Mouse (Mus musculus): ENCODE results near the gene Rpl10a. TPM values are rescaled to one million over a fixed set of nuclear protein-coding genes. Genes with fewer than 3 reads are reported as not detected.
"Not testable (repeated sequence)": the region's sequence is repeated elsewhere in the genome, so short reads cannot be mapped to it uniquely, and the experiment has no call there.

Gene Rpl10a
- polyA plus RNA-seq, 1 experiment from 2014 or later = 287 TPM

- Histone ChIP-seq H3K4me2 (ENCODE audit: low read length) (peak overlapping the region; percentile 84), H3K4me1 (ENCODE audit: control insufficient read depth, insufficient read depth, low read depth, low read length) (peaks cover 15% of the 10 kb centered on the region), H3K27me3 (replicated peaks; ENCODE audit: control insufficient read depth, insufficient read depth, low read length) (no peaks in the 10 kb centered on the region), H3K9me3 (ENCODE audit: control insufficient read depth, low read length) (no peaks in the 10 kb centered on the region), H3K36me3 (ENCODE audit: control insufficient read depth, insufficient read depth, low read length) (peaks cover 11% of the 10 kb centered on the region), H3K27ac (ENCODE audit: low read depth, low read length) (peak overlapping the region; percentile 88), H3K9ac (ENCODE audit: low read depth, low read length) (peak overlapping the region; percentile 80), H3K4me3 (ENCODE audit: low read length) (peak overlapping the region; percentile 60)
- WGBS = 4% methylated on average over 10 of the region's 11 CpGs
- ATAC-seq = peak; percentile 1
These were observed 14.4 kb upstream of the Rpl10a start for GRCm38 (mm10) chr17:28313880-28314225.

GRCm38 (mm10) chr17:28315611-28316160 is 12.6 kb upstream of the Rpl10a start:
- 76% methylated on average over 20 of the region's 20 CpGs for WGBS
- Histone ChIP-seq H3K9ac (ENCODE audit: low read depth, low read length) (no peak overlapping the region; the same call in 1 of the 2 replicates), H3K4me2 (ENCODE audit: low read length) (peak overlapping the region; percentile 5), H3K4me3 (ENCODE audit: low read length) (no peak overlapping the region), H3K27ac (ENCODE audit: low read depth, low read length) (no peak overlapping the region), H3K4me1 (ENCODE audit: control insufficient read depth, insufficient read depth, low read depth, low read length) (peaks cover 15% of the 10 kb centered on the region), H3K27me3 (replicated peaks; ENCODE audit: control insufficient read depth, insufficient read depth, low read length) (no peaks in the 10 kb centered on the region), H3K9me3 (ENCODE audit: control insufficient read depth, low read length) (no peaks in the 10 kb centered on the region), H3K36me3 (ENCODE audit: control insufficient read depth, insufficient read depth, low read length) (peaks cover 11% of the 10 kb centered on the region)
- ATAC-seq = no peak

GRCm38 (mm10) chr17:28316476-28316875 is 11.8 kb upstream of the Rpl10a start:
- H3K27me3 ChIP-seq (replicated peaks; ENCODE audit: control insufficient read depth, insufficient read depth, low read length) = no peaks in the 10 kb centered on the region
- no peak overlapping the region for H3K4me3 ChIP-seq (ENCODE audit: low read length)
- peaks cover 11% of the 10 kb centered on the region for H3K36me3 ChIP-seq (ENCODE audit: control insufficient read depth, insufficient read depth, low read length)
- no peak overlapping the region for H3K4me2 ChIP-seq (ENCODE audit: low read length)
- H3K9me3 ChIP-seq (ENCODE audit: control insufficient read depth, low read length) = no peaks in the 10 kb centered on the region
- no peak overlapping the region for H3K27ac ChIP-seq (ENCODE audit: low read depth, low read length)
- H3K9ac ChIP-seq (ENCODE audit: low read depth, low read length) = no peak overlapping the region
- 94% methylated on average over 9 of the region's 9 CpGs for WGBS
- no peak for ATAC-seq
- peaks cover 15% of the 10 kb centered on the region for H3K4me1 ChIP-seq (ENCODE audit: control insufficient read depth, insufficient read depth, low read depth, low read length)

GRCm38 (mm10) chr17:28317091-28317490 is 11.2 kb upstream of the Rpl10a start:
- no peak for ATAC-seq
- Histone ChIP-seq H3K36me3 (ENCODE audit: control insufficient read depth, insufficient read depth, low read length) (peaks cover 11% of the 10 kb centered on the region), H3K4me1 (ENCODE audit: control insufficient read depth, insufficient read depth, low read depth, low read length) (peaks cover 15% of the 10 kb centered on the region), H3K27ac (ENCODE audit: low read depth, low read length) (no peak overlapping the region), H3K9me3 (ENCODE audit: control insufficient read depth, low read length) (no peaks in the 10 kb centered on the region), H3K4me2 (ENCODE audit: low read length) (no peak overlapping the region), H3K4me3 (ENCODE audit: low read length) (no peak overlapping the region), H3K9ac (ENCODE audit: low read depth, low read length) (no peak overlapping the region), H3K27me3 (replicated peaks; ENCODE audit: control insufficient read depth, insufficient read depth, low read length) (no peaks in the 10 kb centered on the region)
- 51% methylated on average over 8 of the region's 8 CpGs for WGBS

GRCm38 (mm10) chr17:28317725-28318124 is 10.5 kb upstream of the Rpl10a start:
- Histone ChIP-seq H3K27me3 (replicated peaks; ENCODE audit: control insufficient read depth, insufficient read depth, low read length) (no peaks in the 10 kb centered on the region), H3K9ac (ENCODE audit: low read depth, low read length) (no peak overlapping the region), H3K9me3 (ENCODE audit: control insufficient read depth, low read length) (no peaks in the 10 kb centered on the region), H3K36me3 (ENCODE audit: control insufficient read depth, insufficient read depth, low read length) (peaks cover 11% of the 10 kb centered on the region), H3K4me2 (ENCODE audit: low read length) (no peak overlapping the region), H3K4me1 (ENCODE audit: control insufficient read depth, insufficient read depth, low read depth, low read length) (peaks cover 14% of the 10 kb centered on the region), H3K4me3 (ENCODE audit: low read length) (no peak overlapping the region), H3K27ac (ENCODE audit: low read depth, low read length) (no peak overlapping the region)
- no peak for ATAC-seq
- 88% methylated on average over 9 of the region's 9 CpGs for WGBS

GRCm38 (mm10) chr17:28321700-28322099 is 6.6 kb upstream of the Rpl10a start:
- H3K4me2 ChIP-seq (ENCODE audit: low read length) = no peak overlapping the region
- WGBS = 95% methylated on average over 4 of the region's 4 CpGs
- ATAC-seq = no peak
- no peaks in the 10 kb centered on the region for H3K9me3 ChIP-seq (ENCODE audit: control insufficient read depth, low read length)
- H3K9ac ChIP-seq (ENCODE audit: low read depth, low read length) = no peak overlapping the region
- peaks cover 8% of the 10 kb centered on the region for H3K36me3 ChIP-seq (ENCODE audit: control insufficient read depth, insufficient read depth, low read length)
- H3K4me3 ChIP-seq (ENCODE audit: low read length) = no peak overlapping the region
- no peaks in the 10 kb centered on the region for H3K4me1 ChIP-seq (ENCODE audit: control insufficient read depth, insufficient read depth, low read depth, low read length)
- no peaks in the 10 kb centered on the region for H3K27me3 ChIP-seq (replicated peaks; ENCODE audit: control insufficient read depth, insufficient read depth, low read length)
- no peak overlapping the region for H3K27ac ChIP-seq (ENCODE audit: low read depth, low read length)

GRCm38 (mm10) chr17:28323786-28324185 is 4.5 kb upstream of the Rpl10a start:
- 94% methylated on average over 8 of the region's 8 CpGs for WGBS
- peaks cover 8% of the 10 kb centered on the region for H3K4me1 ChIP-seq (ENCODE audit: control insufficient read depth, insufficient read depth, low read depth, low read length)
- no peak overlapping the region for H3K4me2 ChIP-seq (ENCODE audit: low read length)
- H3K36me3 ChIP-seq (ENCODE audit: control insufficient read depth, insufficient read depth, low read length) = no peaks in the 10 kb centered on the region
- no peak overlapping the region for H3K9ac ChIP-seq (ENCODE audit: low read depth, low read length)
- H3K27me3 ChIP-seq (replicated peaks; ENCODE audit: control insufficient read depth, insufficient read depth, low read length) = no peaks in the 10 kb centered on the region
- H3K27ac ChIP-seq (ENCODE audit: low read depth, low read length) = no peak overlapping the region
- H3K4me3 ChIP-seq (ENCODE audit: low read length) = no peak overlapping the region
- no peak for ATAC-seq
- no peaks in the 10 kb centered on the region for H3K9me3 ChIP-seq (ENCODE audit: control insufficient read depth, low read length)

- not testable (repeated sequence) for H3K27ac ChIP-seq (ENCODE audit: low read depth, low read length); H3K9ac ChIP-seq (ENCODE audit: low read depth, low read length); H3K27me3 ChIP-seq (replicated peaks; ENCODE audit: control insufficient read depth, insufficient read depth, low read length); H3K4me1 ChIP-seq (ENCODE audit: control insufficient read depth, insufficient read depth, low read depth, low read length); H3K4me3 ChIP-seq (ENCODE audit: low read length); H3K36me3 ChIP-seq (ENCODE audit: control insufficient read depth, insufficient read depth, low read length); ATAC-seq; H3K4me2 ChIP-seq (ENCODE audit: low read length); H3K9me3 ChIP-seq (ENCODE audit: control insufficient read depth, low read length)
- WGBS = 95% methylated on average over 7 of the region's 7 CpGs
These were observed 3.9 kb upstream of the Rpl10a start for GRCm38 (mm10) chr17:28324416-28324815.

GRCm38 (mm10) chr17:28325751-28326150 is 2.5 kb upstream of the Rpl10a start:
- 96% methylated on average over 8 of the region's 8 CpGs for WGBS

GRCm38 (mm10) chr17:28326951-28327350 is 1.3 kb upstream of the Rpl10a start:
- WGBS = 90% methylated on average over 3 of the region's 3 CpGs

More at GRCm38 (mm10) chr17:28325751-28326150, 2.5 kb upstream of the Rpl10a start:
- H3K4me3 ChIP-seq (ENCODE audit: low read length) = no peak overlapping the region
- ATAC-seq = no peak
- peaks cover 16% of the 10 kb centered on the region for H3K4me1 ChIP-seq (ENCODE audit: control insufficient read depth, insufficient read depth, low read depth, low read length)
- H3K27me3 ChIP-seq (replicated peaks; ENCODE audit: control insufficient read depth, insufficient read depth, low read length) = no peaks in the 10 kb centered on the region
- H3K4me2 ChIP-seq (ENCODE audit: low read length) = no peak overlapping the region
- no peak overlapping the region for H3K27ac ChIP-seq (ENCODE audit: low read depth, low read length)
- no peak overlapping the region for H3K9ac ChIP-seq (ENCODE audit: low read depth, low read length)
- no peaks in the 10 kb centered on the region for H3K9me3 ChIP-seq (ENCODE audit: control insufficient read depth, low read length)
- H3K36me3 ChIP-seq (ENCODE audit: control insufficient read depth, insufficient read depth, low read length) = no peaks in the 10 kb centered on the region; the same call in 1 of the 2 replicates

More at GRCm38 (mm10) chr17:28326951-28327350, 1.3 kb upstream of the Rpl10a start:
- no peak overlapping the region for H3K4me3 ChIP-seq (ENCODE audit: low read length)
- no peaks in the 10 kb centered on the region for H3K27me3 ChIP-seq (replicated peaks; ENCODE audit: control insufficient read depth, insufficient read depth, low read length)
- peaks cover 9% of the 10 kb centered on the region for H3K36me3 ChIP-seq (ENCODE audit: control insufficient read depth, insufficient read depth, low read length)
- no peak overlapping the region for H3K4me2 ChIP-seq (ENCODE audit: low read length)
- H3K9me3 ChIP-seq (ENCODE audit: control insufficient read depth, low read length) = no peaks in the 10 kb centered on the region
- ATAC-seq = no peak
- peak overlapping the region; percentile 19; the same call in 1 of the 2 replicates for H3K9ac ChIP-seq (ENCODE audit: low read depth, low read length)
- peaks cover 16% of the 10 kb centered on the region for H3K4me1 ChIP-seq (ENCODE audit: control insufficient read depth, insufficient read depth, low read depth, low read length)
- H3K27ac ChIP-seq (ENCODE audit: low read depth, low read length) = no peak overlapping the region
